Mouse (Mus musculus): ENCODE data around the gene Dsn1.

The Dsn1 gene

GRCm38 (mm10) chr2:157019228-157019627 is 12.3 kb upstream of the Dsn1 start:
- no peak for DNase-seq

GRCm38 (mm10) chr2:157016529-157017270 is 9.7 kb upstream of the Dsn1 start:
- no peak for DNase-seq

- DNase-seq = no peak
Measured at GRCm38 (mm10) chr2:157012341-157012740, 5.4 kb upstream of the Dsn1 start.

- no peak for DNase-seq
Measured at GRCm38 (mm10) chr2:157010634-157011310, 3.8 kb upstream of the Dsn1 start.

GRCm38 (mm10) chr2:157010121-157010520 is 3.2 kb upstream of the Dsn1 start:
- no peak for DNase-seq

- no peak for DNase-seq
Measured at GRCm38 (mm10) chr2:157008509-157008908, 1.6 kb upstream of the Dsn1 start.

- DNase-seq = no peak
Measured at GRCm38 (mm10) chr2:157007234-157007596, 261 bp upstream of the Dsn1 start.

- DNase-seq = no peak
Measured at GRCm38 (mm10) chr2:157002321-157002720, 4.6 kb downstream of the Dsn1 start.

- no peak for DNase-seq
Measured at GRCm38 (mm10) chr2:156998263-156998662, 8.7 kb downstream of the Dsn1 start.

- DNase-seq = peak; percentile 76
Measured at GRCm38 (mm10) chr2:156996576-156996975, 10.4 kb downstream of the Dsn1 start.

- peak; percentile 98 for DNase-seq
Measured at GRCm38 (mm10) chr2:156991470-156992319, 15.3 kb downstream of the Dsn1 start, which contains the start of gene Ndrg3. TSS of gene Ndrg3 (minus strand) at chr2:156992056.

GRCm38 (mm10) chr2:156990727-156991431 is 16.1 kb downstream of the Dsn1 start:
- peak; percentile 60 for DNase-seq

- no peak for DNase-seq
Measured at GRCm38 (mm10) chr2:156987316-156987715, 19.6 kb downstream of the Dsn1 start.

- DNase-seq = no peak
Measured at GRCm38 (mm10) chr2:156982864-156983263, 24.1 kb downstream of the Dsn1 start.

GRCm38 (mm10) chr2:156981291-156981690 is 25.7 kb downstream of the Dsn1 start:
- DNase-seq = no peak

GRCm38 (mm10) chr2:156980059-156980458 is 26.9 kb downstream of the Dsn1 start:
- DNase-seq = no peak

- peak; percentile 21 for DNase-seq
Measured at GRCm38 (mm10) chr2:156976711-156977110, 30.2 kb downstream of the Dsn1 start.

- DNase-seq = no peak
Measured at GRCm38 (mm10) chr2:156974967-156975366, 32.0 kb downstream of the Dsn1 start.

- no peak for DNase-seq
Measured at GRCm38 (mm10) chr2:156973316-156974100, 33.4 kb downstream of the Dsn1 start.

GRCm38 (mm10) chr2:156970253-156970652 is 36.7 kb downstream of the Dsn1 start:
- no peak for DNase-seq

GRCm38 (mm10) chr2:156968501-156968900 is 38.5 kb downstream of the Dsn1 start:
- DNase-seq = no peak

- no peak for DNase-seq
Measured at GRCm38 (mm10) chr2:156967388-156967787, 39.6 kb downstream of the Dsn1 start.

Data from kidney, adult 9 months (tissue).